Mouse (Mus musculus) left cerebral cortex, postnatal 4 days (tissue): Measurements from ENCODE around the gene Ptprm. TPM values are rescaled to one million over a fixed set of nuclear protein-coding genes. Genes with fewer than 3 reads are reported as not detected.
A peak's percentile ranks its signal among the peaks of the same experiment; 100 is the strongest.

Experiments
- DNase-seq: peaks from one replicate; pipeline ENCODE4 v3.0.0-alpha.2; 2022
- intact Hi-C: fragments of 180-260 bp; cut with DNase I; formaldehyde crosslinking; loops from one replicate; pipeline ENCODE4 v1.15.1; 2025
- total RNA-seq, 2 experiments: library from RNA; stranded (reverse); gene quantifications; 2 replicates each; pipeline ENCODE4 v1.2.3; 2021

The Ptprm gene
- total RNA-seq, 2 experiments from 2014 or later: 39.6 to 43.9 TPM

DNA sequence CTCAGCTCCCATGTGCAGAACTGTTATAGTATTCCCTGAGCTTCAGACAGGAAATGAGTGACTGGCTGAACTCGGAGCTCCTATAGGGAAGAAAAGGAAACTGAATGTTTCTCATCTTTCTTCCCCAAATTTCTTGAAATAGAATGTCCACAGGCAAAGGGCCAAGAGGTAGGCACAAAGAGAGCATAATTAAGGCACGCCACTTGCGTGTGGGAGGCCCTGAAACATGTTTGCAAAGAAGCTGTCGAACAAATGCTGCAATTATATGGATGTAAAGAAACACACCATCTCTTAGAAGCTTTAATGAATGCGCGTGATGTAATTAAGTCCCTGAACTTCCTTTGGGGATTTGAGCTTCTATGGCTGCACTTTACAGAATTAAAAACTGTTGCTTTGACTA, 341.0 kb downstream of the Ptprm start:
- intact Hi-C loops: no loop called here
- DNase-seq: no peak

DNA sequence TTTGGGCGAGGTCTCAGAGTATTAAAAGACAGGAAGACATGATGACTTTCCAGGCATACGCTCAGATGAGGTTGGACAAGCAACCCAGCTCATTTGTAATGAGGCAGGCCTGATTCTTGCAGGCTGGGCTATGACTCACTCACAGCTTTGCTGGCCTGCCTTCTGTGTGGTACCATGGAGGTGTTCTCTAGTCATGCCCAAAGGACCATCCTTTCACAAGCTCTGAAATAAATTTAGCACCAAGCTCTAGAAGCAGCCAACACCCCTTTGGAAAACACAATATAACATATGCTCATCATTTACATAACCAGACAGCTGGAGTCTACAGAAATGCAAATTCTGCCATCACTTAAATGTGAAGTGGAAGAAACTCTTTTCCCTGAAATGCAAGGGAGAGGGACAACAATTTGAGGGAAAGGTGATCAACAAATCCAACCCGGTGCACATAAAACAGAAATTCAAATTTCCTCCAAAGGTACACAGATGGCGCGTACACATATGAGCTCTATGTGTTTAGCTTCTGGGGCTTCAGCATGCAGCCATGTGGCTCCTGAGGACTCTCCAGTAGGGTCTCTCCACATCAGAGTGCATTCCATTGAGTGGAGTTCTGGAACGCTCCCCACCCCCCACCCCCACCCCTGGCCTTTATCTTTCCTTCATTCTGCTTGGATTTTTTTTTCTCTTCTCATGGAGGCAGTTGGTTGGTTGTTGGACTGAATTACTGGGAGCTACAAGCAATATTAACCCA, 342.2 kb downstream of the Ptprm start:
- intact Hi-C loops: no loop called here
- no peak for DNase-seq

DNA sequence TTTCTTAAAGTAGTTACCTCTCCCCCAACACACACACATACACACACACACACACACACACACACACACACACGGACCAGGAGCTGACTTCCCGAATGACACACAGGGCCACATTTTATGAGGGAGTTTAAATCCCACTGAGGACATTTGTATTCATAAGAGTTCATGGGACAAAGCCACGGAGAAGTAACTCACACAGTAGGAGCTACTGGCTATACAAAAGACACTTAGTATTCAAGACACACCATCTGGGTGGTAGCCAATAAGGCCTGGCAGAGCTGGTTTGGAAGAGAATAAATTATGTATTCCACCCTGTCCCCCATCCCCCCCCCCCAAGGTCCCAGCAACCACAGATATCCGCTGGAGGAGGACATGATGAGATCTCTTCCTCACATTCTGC, 344.1 kb downstream of the Ptprm start:
- intact Hi-C loops: no loop called here
- DNase-seq: peak; percentile 61

DNA sequence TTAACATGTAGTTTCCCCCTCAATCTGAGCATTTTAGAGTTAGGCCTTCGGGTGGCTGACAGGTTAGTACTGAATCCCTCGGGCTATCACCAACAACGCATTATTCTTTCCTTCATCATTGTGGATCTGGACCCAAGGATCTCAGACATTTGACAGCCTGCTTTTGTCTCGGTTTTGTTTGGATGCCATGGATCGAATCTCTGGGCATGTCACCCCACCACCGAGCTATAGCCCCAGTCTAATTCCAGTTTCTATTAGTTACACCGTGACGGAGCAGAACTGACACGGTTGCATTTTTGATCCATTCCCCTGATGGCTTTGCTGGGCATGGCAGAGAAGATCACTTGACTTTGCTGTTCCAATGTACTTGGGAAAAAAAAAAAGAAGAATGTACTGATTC, 346.1 kb downstream of the Ptprm start:
- intact Hi-C loops: no loop called here
- no peak for DNase-seq

DNA sequence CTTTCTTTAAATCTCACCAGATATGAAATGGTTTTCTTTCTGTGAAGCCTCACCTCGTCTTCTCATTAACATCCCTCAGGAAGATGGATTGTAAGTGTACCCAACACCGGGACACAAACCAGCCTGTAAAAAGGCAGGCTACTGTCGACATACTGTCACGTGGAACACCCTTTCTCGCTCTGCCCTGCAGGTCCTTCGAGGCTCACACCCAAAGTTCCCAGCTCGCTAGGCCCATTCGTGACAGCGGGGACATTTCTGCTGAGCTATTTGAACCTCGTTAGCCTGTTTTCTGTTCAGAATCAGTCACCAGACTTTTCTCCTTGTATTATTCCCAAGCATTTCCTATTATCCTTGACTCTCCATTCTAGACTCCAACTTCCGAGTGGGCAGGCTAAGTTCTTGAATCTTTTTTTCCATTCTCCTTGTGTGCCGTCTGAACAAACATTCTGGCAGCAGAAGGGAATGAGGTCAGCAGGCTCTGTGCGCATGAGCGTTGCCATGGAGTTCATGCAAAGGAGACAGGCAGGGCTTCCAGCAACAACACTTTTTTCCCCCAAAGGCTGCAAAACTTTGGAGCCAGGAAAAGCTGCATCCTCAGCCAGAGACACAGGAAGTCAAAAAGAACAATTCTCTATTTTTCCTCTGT, 347.4 kb downstream of the Ptprm start:
- peak; percentile 70 for DNase-seq
- intact Hi-C loops: no loop called here

DNA sequence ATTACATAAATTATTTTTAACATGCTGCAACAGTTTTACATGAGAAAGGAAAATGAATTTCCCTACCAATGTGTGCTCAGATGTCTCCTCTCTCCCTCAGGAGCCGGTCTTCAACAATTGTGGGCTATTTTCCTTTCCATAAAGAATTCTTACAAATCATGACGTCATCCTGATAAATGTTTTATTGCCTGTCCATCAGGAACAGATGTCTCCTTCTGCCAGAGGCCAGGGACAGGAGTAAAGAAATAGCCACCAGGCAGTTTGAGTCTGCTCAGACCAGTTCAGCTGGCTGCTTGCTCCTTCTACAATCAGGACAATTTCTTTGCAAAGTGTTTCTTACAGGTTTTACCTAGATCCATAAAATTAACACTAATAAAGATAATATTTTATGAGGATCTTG, 357.4 kb downstream of the Ptprm start:
- intact Hi-C loops: no loop called here
- DNase-seq: no peak

DNA sequence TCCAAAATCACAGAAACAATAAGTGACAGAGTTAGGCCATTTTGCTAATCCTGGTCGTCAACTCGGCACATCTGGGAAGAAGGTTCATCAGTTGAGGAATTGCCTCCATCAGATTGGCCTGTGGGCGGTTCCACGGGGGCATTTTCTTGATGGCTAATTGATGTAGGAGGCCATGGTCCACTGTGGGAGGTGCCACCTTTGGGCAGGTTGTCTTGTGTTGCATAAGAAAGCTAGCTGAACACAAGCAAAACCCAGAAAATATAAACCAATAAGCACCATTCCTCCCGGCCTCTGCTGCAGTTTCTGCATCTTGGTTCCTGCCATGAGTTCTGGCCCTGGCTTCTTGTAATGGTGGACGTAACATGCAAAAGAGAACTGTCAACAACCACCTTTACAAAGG, 358.2 kb downstream of the Ptprm start:
- DNase-seq: no peak
- intact Hi-C loops: no loop called here

DNA sequence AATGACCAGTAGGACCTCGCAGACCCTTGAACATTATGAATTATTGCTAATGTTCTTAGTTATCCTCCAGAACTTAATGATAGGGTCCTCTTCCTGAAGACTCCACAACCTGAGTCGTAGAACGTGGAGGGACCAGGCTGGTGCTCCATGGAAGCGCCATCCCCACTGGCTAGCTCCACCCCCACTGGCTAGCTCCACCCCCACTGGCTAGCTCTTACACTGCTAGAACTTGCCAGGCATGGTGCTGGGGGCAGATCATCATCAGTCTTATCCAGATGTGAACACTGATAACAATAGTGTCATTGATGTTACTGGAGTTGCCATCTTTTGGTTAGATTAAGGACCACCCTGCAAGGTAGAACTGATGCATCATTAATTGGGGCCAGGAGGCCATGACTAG, 362.4 kb downstream of the Ptprm start:
- intact Hi-C loops: no loop called here
- no peak for DNase-seq

DNA sequence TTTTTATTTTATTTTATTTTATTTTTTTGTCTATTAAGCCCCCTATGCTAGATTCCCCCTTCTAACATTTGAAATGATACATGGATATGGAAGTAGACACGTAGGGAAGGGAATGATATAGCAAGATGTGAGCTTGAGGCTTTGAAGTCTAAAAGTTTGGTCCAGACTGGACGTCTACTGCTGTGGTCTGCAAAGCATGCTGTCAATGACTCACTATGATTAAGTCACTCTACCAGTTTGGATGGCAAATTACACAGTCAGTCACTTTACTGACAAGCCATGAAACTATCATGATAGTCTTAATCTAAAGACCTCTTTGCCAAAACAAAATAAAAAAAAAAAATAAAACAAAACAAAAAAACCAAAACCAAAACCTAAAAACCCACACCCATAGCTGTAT, 363.5 kb downstream of the Ptprm start:
- no peak for DNase-seq
- intact Hi-C loops: no loop called here

DNA sequence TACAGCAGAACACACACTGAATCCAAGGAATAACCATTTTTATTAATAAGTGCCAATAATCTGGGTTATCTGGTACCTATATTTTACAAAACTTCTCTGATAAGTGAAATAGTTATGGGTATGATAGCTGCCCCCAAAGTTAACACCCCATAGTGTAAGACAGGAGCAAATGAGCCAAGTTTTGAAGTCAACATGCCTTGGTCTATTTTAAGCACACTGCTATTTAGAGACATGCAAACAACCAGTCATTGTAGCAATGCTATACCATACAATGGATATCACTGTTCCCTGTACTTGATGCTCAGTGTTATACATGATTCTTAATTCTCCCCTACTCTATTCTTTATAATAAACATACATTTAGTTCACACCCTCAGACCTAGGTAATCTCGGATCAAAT, 366.2 kb downstream of the Ptprm start:
- DNase-seq: no peak
- intact Hi-C loops: no loop called here

DNA sequence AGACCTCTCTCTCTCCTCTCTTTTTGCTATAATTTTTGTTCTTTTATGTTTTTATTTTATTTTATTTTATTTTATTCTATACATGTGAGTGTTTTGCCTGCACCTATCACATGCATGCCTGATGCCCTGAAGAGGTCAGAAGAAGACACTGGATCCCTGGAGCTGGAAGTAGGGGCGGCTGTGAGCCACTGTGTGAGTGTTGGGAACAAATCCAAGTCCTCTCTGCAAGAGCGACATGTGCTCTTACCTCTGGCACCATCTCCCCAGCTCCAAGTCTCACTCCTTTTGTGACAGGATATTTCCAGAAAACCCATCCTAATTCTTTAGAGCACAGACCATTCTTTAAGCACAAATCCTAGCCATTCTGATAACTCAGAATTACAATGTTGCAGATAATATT, 372.6 kb downstream of the Ptprm start:
- DNase-seq: no peak
- intact Hi-C loops: no loop called here

DNA sequence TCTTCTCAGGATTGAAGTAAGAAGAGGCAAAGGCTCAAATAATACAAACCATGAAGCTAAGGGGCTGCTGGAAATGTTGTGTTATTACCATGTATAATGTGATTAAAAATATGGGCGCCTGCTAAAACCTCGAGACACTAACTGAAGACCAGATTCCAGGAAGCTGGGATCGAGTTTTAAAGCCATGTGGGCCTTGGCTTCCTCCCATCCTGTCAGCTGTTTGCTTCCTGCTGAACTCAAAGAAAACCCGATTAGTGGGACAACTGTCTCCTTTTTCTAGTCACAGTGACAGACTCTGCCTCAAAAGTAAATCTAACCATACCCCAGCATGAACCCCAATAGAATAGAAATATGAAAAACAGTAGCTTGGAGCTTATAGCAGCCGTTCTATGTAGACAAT, 374.3 kb downstream of the Ptprm start:
- intact Hi-C loops: no loop called here
- DNase-seq: peak; percentile 23

DNA sequence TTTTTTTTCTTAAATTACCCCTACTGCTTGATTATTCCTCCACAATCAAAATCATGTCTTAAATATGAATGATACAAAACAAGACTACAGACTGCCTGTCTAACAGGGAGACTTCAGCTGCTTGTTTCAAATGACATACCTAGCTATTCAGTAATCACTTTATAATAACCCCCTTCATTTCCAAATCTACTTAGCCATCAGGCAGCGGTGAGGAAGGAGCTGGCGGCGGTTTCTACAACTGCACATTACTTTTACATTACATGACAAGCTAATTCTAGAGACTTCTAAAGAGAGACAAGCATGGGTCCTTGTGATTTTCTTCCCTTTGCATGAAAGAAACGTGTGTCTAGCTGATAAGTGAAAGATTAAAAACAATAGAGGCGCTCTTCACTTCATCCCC, 377.8 kb downstream of the Ptprm start:
- intact Hi-C loops: no loop called here
- DNase-seq: no peak

DNA sequence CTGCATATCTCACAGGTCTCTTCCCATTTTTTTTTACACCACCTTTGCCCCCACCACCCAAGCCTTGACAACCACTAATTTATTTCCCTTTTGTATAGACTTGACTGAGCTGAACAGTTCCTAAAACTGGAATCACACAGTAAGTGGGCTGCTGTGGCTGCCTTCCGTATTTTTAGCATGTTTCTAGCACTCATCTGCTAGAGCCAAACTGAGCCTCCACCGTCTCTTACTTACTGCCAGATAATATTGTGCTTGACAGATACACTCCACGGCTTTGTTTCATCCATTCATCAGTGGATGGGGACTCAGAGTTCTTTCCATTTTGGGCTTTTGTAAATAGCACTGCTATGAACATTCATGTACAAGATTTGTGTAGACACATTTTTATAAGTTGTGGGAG, 381.3 kb downstream of the Ptprm start:
- DNase-seq: no peak
- intact Hi-C loops: no loop called here

DNA sequence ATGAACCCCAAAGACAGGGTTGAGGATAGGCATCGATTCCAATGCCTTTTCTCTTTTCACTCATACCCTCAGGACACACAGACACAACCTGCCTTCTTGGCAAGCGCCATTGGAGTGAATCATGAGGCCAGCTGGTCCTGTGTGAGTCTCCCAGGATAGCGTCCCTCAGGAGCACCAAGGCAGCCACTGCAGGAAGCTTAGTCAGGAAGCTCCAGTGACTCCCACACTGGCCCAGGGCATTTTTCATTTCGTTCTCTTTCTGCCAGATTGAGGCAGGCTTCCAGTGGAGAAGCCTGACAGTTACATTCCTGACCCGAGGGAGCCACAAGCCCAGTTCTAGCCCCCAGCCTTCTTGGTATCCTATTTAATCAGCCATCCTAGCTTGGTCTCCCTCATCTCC, 393.3 kb downstream of the Ptprm start:
- intact Hi-C loops: no loop called here
- DNase-seq: peak; percentile 17

DNA sequence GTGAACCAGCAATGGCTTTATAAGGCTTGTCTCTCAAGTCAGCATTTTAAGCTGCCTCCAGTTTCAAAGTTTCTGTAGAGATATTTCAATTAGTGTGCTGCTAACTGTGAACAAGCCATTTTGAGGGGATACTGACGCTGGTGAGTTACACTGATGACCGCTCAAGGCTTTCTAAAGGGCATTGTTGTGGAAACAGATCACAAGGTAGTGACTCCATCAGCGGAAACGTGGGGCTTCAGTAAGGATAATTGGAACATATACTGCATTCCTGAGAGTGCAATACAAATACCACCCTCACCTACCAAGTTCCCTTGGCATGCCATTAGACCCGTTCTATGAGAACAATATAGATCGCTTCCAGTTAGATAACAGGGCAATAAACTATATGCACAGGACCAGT, 393.7 kb downstream of the Ptprm start:
- no peak for DNase-seq
- intact Hi-C loops: no loop called here

DNA sequence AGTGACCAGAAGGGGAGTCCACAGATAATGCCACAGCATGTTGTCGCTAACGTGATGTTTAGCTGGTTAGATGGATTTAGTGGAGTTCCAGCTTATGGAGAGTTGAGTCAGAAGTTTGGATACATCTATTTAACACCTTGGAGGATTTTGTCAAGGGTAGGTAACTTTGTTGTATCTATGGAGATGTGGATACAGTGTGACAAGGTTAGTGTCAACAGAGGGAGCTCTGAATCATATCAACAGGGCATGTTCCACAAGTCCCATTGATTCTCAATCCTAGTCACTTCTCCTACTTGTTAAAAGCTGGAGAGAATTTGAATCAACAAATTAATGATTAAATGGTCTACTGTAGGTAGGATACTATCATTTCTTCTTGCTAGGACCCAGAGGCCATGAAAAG, 394.4 kb downstream of the Ptprm start:
- intact Hi-C loops: no loop called here
- DNase-seq: no peak

DNA sequence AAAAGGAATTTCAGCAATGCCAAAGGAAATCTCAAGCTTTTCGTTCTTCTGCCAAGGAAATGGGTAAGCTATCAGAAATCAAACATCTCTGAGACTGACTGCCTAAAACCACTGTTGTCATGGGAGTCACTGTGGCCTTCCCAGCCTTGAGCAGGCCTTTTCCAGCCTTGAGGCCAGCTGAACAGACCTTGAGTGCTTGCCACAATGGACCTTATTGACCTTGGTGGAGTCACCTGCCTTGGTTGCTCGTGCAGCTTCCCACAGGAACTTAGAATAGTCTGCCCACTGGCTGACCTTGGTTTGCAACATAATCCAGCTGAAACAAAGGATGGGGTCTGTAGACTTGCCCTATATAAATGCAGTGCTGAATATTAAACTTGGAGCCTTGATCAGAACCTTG, 395.5 kb downstream of the Ptprm start:
- DNase-seq: no peak
- intact Hi-C loops: no loop called here

DNA sequence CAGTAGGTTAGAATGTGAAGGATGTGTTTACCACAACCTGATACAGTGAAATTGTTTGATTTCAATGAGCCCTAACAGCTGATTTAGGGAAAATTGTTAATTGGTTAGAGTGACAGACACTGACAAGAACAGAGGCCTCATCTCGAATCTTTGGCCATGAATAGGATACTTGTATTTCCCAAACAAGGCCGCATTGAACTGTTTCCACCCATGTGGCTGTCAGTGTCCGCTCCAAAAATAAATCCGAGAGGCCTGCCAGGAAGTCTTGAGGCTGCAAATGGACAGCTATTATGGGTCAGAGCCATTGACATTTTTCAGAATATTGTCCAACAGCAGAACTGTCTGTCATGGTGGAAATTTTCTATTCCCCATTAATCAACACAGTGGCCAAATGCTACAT, 409.8 kb downstream of the Ptprm start:
- DNase-seq: peak; percentile 13

DNA sequence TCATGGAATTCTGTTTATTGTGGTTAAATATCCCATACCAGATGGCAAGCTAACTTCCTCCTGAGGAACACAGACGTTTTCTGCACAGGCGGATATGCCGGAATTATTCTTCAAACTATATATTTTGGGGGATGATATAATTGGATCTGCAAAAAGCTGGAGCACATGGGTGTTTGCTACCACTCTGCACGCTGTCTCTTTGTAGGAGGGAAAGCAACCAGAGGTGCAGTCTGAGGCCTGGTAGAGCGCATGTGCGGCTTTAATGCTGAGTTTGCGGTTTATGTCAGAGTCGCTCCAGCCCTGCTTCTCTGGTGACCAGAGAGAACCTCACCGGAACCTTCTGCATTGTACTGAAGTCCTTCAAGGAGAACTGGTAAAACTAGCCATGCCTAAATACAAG, 410.7 kb downstream of the Ptprm start:
- intact Hi-C loops: no loop called here
- DNase-seq: no peak

More for the DNA sequence above, 409.8 kb downstream of the Ptprm start:
- intact Hi-C loops: no loop called here

DNA sequence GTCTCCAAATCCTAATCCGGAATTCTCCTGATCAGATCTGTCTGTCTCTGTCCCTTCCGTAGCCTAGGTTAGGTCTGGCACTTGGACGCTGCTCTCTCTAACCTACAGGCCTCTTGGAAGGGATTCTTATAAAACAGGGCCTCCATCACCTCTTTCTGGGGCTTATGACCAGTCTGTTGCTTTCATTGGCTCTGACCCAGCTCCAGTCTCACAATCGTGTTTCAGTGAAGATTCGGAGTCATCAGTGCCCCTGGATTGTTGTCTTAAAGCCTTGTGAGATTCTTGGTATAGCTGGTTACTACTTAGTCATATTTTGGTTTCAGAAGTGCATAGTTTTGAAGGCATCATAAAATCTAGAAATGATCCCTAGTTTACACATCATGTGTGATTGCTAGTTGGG, 428.6 kb downstream of the Ptprm start:
- no peak for DNase-seq
- intact Hi-C loops: no loop called here

DNA sequence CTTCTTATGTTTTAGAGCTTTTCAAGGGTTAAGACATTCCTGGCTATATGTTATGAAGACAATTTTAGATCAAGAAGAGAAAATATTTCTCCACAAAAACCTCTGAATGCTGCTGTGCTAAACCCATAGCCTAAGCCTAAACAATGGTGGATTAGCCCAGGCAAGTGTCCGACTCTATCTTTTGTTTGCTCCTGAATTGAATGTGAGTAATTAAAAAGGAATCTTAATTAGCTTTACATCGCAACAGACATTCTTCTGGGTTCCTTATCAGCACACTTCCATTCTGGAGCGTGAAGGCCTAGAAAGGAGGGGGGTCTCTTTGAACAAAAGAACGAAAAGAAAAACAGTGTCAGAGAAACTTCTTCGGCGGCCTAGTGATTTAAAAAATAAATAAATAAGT, 439.6 kb downstream of the Ptprm start:
- no peak for DNase-seq
- intact Hi-C loops: no loop called here

DNA sequence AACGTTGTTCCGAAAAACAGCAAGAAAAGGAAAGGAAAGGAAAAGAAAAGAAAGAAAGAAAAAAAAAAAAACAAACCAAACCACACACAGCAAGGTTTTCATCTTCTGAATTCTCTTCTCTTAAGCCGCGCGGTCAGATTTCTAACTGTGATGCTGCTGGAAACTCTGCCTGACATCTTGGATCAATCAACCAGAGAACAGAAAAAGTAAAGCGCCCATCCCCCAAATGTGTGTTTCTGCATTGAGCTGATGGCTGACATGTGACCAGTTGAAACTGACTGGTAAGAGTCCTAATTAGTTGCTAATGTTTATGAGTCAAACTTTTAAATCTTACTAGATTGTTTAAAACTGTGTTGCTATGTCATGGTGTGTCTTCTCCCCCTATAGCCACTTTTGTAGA, 441.7 kb downstream of the Ptprm start:
- intact Hi-C loops: no loop called here
- no peak for DNase-seq
